Mouse (Mus musculus) stomach, embryonic 15.5 days (tissue): Measurements from ENCODE around the gene Rag1. TPM values are rescaled to one million over a fixed set of nuclear protein-coding genes. Genes with fewer than 3 reads are reported as not detected.

ENCODE experiments used
- ATAC-seq: fragments of 200-750 bp; cut with Nextera tagmentation; 2 replicates; pipeline ENCODE4 v1.8.0; 2017; ENCODE audit warnings: low read depth, moderate number of reproducible peaks, moderate TSS enrichment; ENCODE audit not compliant: insufficient read depth, low FRiP score
- H3K27ac ChIP-seq: fragments of 300-500 bp; sonication (generic); 2 replicates; pipeline ENCODE4 v1.5.1; 2015; ENCODE audit warnings: mild to moderate bottlenecking, inconsistent platforms
- H3K27me3 ChIP-seq: fragments of 300-500 bp; sonication (generic); replicated peaks from 2 replicates; pipeline ENCODE4 v1.6.1; 2015; ENCODE audit warnings: inconsistent platforms
- H3K36me3 ChIP-seq: fragments of 300-500 bp; sonication (generic); 2 replicates; pipeline ENCODE4 v1.6.1; 2015; ENCODE audit warnings: inconsistent platforms
- H3K4me1 ChIP-seq: fragments of 300-500 bp; sonication (generic); 2 replicates; pipeline ENCODE4 v1.6.1; 2015; ENCODE audit warnings: inconsistent platforms
- H3K4me2 ChIP-seq: fragments of 300-500 bp; sonication (generic); 2 replicates; pipeline ENCODE4 v1.6.1; 2015; ENCODE audit warnings: mild to moderate bottlenecking, inconsistent platforms
- H3K4me3 ChIP-seq: fragments of 300-500 bp; sonication (generic); replicated peaks from 2 replicates; pipeline ENCODE4 v1.5.1; 2015; ENCODE audit warnings: inconsistent platforms
- H3K9ac ChIP-seq: fragments of 300-500 bp; sonication (generic); 2 replicates; pipeline ENCODE4 v1.6.1; 2015; ENCODE audit warnings: inconsistent platforms
- H3K9me3 ChIP-seq: fragments of 300-500 bp; sonication (generic); 2 replicates; pipeline ENCODE4 v1.6.1; 2016; ENCODE audit warnings: inconsistent platforms
- WGBS: fragments of 180-500 bp; shearing (Covaris S2); methylation state at CpG from one replicate; pipeline ENCODE4 v1.1.7; 2015; 5-methylcytosine and 5-hydroxymethylcytosine counted together
- polyA plus RNA-seq: library from polyadenylated mRNA; unstranded; fragments of >200 nt; fragmentation: Nextera tagmentation; extraction: Ambion mirVana; gene quantifications from 2 replicates; pipeline ENCODE4 v1.2.1, GENCODE M21; 2015

Gene Rag1
- polyA plus RNA-seq, 1 experiment from 2014 or later = 0.10 TPM

DNA sequence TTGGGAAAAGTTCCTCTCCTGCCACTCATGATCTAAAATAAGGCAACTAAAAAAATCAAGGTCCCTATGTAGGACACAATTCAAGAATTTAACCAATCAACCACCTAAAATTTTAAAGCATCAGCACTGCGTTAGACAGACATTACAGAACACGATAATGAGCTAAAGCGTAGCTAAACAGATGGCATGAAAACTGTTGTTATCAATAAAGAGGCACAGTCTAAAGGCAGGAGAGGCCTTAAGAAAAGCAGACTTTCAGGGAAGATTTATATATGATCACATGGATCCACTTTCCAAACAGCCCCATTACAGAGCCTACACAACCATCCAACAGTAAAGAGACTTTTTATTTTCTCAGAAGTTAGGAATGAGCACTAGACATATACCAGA lies 16.4 kb upstream of the Rag1 start:
- no peak for ATAC-seq
- 82% methylated on average over 3 of the region's 3 CpGs for WGBS
- Histone ChIP-seq H3K27ac (no peak overlapping the region), H3K9me3 (no peaks in the 10 kb centered on the region), H3K27me3 (no peaks in the 10 kb centered on the region), H3K4me2 (no peak overlapping the region), H3K36me3 (no peaks in the 10 kb centered on the region), H3K9ac (no peak overlapping the region), H3K4me1 (no peaks in the 10 kb centered on the region), H3K4me3 (no peak overlapping the region)

DNA sequence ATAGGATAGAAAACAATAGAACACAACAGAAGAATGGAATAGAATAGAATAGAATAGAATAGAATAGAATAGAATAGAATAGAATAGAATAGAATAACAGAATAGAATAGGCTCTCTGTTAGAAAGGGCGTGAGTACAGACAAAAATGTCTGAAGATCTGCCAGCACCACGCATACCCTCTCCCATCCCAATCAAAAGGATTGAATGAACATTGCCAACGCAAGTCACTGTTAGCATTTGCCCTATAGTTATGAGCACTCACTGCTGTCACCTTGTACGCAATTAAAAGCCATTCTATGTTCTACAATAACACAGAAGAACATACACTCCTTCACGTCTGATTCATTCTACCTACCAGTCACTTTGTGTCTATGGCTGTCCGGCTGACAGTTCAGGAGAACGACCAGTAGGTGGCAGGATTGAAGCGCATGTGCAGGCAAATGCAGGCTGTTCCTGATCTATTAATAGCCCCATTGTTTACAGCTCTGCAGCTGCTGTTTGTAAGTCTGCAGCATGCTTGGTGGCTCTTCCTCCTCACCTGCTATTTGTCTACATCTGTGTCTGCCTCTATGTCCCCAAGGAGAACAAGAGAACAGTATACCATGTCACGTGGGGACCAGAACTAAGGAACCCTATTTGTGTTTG lies 15.9 kb upstream of the Rag1 start:
- no peak overlapping the region for H3K4me3 ChIP-seq
- H3K4me1 ChIP-seq = no peaks in the 10 kb centered on the region
- 23% methylated on average over 9 of the region's 9 CpGs for WGBS
- H3K4me2 ChIP-seq = no peak overlapping the region
- H3K9me3 ChIP-seq = no peaks in the 10 kb centered on the region
- no peaks in the 10 kb centered on the region for H3K36me3 ChIP-seq
- H3K27me3 ChIP-seq = no peaks in the 10 kb centered on the region
- no peak overlapping the region for H3K9ac ChIP-seq
- no peak overlapping the region for H3K27ac ChIP-seq
- peak; percentile 60; the same call in 1 of the 2 replicates for ATAC-seq

DNA sequence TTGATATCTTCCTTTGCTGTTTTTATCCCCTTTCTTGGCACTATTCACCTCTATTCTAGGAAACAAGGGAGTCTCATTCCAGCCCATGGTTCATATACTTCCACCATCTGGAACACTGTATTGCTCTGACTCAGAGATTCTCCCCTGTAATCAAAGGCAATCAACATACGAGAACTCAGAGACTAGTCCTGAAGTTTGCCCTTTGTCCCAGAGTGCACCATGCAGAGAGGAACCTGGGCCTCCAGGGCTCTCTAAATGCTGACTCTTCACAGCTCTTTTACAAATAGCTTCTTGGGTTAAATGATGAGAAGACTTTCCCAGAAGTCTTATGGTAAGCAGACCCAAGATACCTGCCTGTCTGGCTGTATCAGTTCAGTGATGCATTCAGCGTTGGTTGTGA lies 11.2 kb upstream of the Rag1 start:
- no peak overlapping the region for H3K27ac ChIP-seq
- 74% methylated on average over 2 of the region's 2 CpGs for WGBS
- H3K9me3 ChIP-seq = no peaks in the 10 kb centered on the region
- no peak overlapping the region for H3K4me2 ChIP-seq
- no peaks in the 10 kb centered on the region for H3K36me3 ChIP-seq
- H3K27me3 ChIP-seq = no peaks in the 10 kb centered on the region
- H3K4me3 ChIP-seq = no peak overlapping the region
- no peak overlapping the region for H3K9ac ChIP-seq
- no peaks in the 10 kb centered on the region for H3K4me1 ChIP-seq
- ATAC-seq = no peak

DNA sequence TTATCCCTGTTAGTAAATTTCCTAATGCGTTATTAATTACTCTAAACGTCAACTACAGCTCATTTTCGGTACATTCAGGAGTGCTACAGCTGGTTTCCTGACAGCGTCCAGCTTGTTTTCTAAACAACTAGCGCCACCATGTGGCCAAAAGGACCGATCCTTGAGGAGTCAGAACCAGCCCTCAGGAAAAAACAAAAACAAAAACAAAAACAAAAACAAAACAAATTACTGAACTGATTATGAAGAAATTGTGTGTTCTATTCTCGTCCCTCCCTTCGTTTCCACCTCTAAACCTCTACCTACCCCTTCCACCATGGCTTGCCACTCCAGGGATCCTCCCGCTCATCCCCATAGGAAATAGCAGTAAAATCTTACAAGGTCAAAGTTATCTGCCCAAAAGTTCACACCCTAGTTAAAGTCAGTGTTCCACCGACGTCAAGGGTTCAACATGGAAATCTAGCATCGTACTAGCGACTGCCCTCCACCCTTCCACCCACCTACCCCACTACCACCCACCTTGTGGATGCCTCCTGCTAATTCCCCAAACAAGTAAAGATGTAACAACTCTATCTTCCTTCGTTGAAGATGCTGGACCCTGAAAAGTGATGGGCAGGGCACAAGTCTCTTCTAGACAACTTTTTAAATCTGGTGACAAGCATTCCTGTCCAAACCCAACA lies 3.8 kb upstream of the Rag1 start:
- H3K27me3 ChIP-seq = no peaks in the 10 kb centered on the region
- H3K27ac ChIP-seq = no peak overlapping the region
- H3K9me3 ChIP-seq = no peaks in the 10 kb centered on the region
- H3K4me2 ChIP-seq = peak overlapping the region; percentile 51
- H3K36me3 ChIP-seq = no peaks in the 10 kb centered on the region
- no peak overlapping the region for H3K9ac ChIP-seq
- peak overlapping the region; percentile 25 for H3K4me3 ChIP-seq
- ATAC-seq = peak; percentile 60; the same call in 1 of the 2 replicates
- WGBS = 18% methylated on average over 14 of the region's 14 CpGs
- no peaks in the 10 kb centered on the region for H3K4me1 ChIP-seq

DNA sequence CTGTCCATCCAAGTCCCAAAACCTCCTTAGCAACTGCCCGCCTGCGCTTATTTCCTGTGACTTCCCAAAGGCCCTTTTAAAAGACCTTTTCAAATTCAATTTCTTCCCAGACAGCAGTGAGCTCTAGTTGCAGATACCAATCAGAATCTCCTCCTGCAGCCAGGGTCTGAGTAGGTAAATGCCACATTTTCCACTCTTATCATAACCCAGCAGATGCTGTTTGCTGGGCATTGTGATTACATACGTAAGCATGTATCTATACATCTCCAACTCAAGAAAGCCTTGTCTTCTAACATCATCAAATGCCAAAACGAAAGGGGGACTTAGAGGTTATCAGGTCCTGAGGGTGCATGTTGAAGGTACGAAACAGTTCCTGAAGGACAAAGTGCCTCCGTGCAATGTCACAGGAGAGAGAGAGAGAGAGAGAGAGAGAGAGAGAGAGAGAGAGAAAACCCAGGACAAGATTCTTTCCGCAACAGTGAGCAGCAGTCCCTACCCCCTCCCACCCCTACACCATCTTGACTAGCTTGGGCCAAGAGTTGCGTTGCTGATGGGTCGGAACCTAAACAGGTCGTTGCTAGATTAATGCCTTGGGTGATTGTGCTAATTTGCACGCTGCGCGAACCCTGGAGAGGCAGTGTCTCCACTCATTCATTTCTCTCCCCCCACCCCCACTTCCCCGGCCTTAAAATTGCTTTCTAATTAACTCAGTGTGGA lies 3.1 kb upstream of the Rag1 start:
- Histone ChIP-seq H3K4me3 (peak overlapping the region; percentile 25), H3K36me3 (no peaks in the 10 kb centered on the region), H3K4me1 (no peaks in the 10 kb centered on the region), H3K9ac (no peak overlapping the region), H3K27me3 (no peaks in the 10 kb centered on the region), H3K4me2 (peak overlapping the region; percentile 51), H3K27ac (no peak overlapping the region), H3K9me3 (no peaks in the 10 kb centered on the region)
- 0 out of 2 replicates have a peak, but pooled peaks have one; percentile 18 for ATAC-seq
- 39% methylated on average over 14 of the region's 14 CpGs for WGBS

DNA sequence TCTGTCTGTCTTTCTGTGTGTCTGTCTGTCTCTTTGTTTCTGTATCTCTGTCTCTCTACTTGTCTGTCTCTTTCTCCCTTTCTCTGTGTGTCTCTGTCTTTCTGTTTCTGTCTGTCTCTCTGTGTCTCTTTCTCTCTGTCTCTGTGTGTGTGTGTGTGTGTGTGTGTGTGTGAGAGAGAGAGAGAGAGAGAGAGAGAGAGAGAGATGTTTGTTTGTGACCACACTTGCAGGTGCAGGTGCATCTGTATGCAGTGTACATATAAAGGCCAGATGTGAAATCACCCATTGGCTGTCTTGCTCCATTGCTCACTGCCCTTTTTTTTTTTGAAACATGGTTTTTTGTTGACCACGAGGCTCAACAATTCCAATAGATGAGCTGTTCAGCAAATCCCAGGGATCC lies 1.1 kb upstream of the Rag1 start:
- Histone ChIP-seq H3K4me3 (no peak overlapping the region), H3K9me3 (no peaks in the 10 kb centered on the region)

DNA sequence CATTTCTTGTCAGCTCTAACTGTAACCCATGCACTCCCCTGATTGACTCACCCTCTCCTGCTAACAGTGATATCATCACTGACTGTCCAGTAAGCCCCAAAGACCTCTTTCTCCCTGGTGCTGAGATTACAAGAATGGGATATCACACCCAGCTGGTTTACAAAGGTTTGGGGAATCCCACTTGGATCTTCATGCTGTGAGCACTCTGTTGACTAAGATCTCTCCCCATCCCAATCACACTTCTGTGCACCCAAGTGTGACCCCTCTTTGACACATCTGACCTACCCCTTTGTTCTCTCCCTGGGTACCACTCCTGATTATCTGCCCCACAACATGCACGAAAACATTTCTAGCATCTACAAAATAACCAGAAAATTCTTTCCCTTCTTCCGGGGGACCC lies 940 bp downstream of the Rag1 start:
- Histone ChIP-seq H3K4me2 (no peak overlapping the region), H3K4me3 (no peak overlapping the region), H3K27ac (no peak overlapping the region), H3K27me3 (no peaks in the 10 kb centered on the region), H3K9ac (no peak overlapping the region), H3K4me1 (no peaks in the 10 kb centered on the region), H3K36me3 (no peaks in the 10 kb centered on the region), H3K9me3 (no peaks in the 10 kb centered on the region)
- no peak for ATAC-seq
- 82% methylated on average over 2 of the region's 2 CpGs for WGBS

More for the DNA sequence above, 1.1 kb upstream of the Rag1 start:
- Histone ChIP-seq H3K4me2 (no peak overlapping the region), H3K36me3 (no peaks in the 10 kb centered on the region), H3K27ac (no peak overlapping the region), H3K4me1 (no peaks in the 10 kb centered on the region), H3K9ac (no peak overlapping the region), H3K27me3 (no peaks in the 10 kb centered on the region)
- ATAC-seq = no peak
- 65% methylated on average over 1 of the region's 1 CpGs for WGBS

DNA sequence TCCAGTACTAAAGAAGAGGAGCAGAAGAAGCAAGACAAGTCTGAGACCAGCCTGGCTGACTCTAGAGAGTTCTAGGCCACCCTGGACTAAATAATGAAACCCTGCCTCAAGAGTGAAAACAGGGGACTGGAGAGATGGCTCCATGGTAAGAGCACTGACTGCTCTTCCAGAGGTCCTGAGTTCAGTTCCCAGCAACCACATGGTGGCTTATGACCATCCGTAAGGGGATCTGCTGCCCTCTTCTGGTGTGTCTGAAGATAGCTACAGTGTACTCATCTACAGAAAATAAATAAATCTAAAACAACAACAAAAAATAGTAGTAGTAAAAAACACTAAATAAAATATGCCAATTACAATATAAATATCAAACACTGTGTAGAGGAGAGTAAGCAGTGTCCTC lies 3.5 kb downstream of the Rag1 start:
- H3K27ac ChIP-seq = no peak overlapping the region
- no peaks in the 10 kb centered on the region for H3K9me3 ChIP-seq
- no peaks in the 10 kb centered on the region for H3K36me3 ChIP-seq
- no peak overlapping the region for H3K4me3 ChIP-seq
- no peak overlapping the region for H3K9ac ChIP-seq
- H3K27me3 ChIP-seq = no peaks in the 10 kb centered on the region
- no peaks in the 10 kb centered on the region for H3K4me1 ChIP-seq
- ATAC-seq = no peak
- no peak overlapping the region for H3K4me2 ChIP-seq
- WGBS = 84% methylated on average over 1 of the region's 1 CpGs

DNA sequence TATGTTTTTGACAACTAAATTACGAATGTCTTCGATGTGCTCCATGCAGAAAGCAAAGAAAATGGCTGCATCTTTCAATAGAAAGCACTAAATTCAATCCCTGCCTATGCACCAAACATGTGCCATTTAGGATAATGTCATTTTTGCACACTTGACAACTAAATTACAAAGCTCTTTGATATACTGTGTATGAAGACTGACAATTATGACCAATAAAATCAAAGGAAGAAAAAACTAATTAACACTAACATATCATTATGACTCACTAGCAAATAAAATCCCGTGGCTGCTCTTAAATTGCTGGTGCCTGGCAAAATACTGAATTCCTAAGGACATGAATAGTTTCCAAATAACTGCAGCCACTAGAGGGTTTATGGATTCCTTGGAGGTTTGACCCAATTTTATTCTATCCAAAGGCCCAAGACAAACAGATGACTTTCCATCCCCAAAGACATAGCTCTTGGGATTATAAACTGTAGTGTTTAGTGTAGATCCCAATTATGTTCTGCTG lies 9.4 kb downstream of the Rag1 start:
- H3K9ac ChIP-seq = no peak overlapping the region
- H3K4me1 ChIP-seq = no peaks in the 10 kb centered on the region
- no peak overlapping the region for H3K4me2 ChIP-seq
- no peak overlapping the region for H3K27ac ChIP-seq
- no peak overlapping the region for H3K4me3 ChIP-seq
- WGBS = 75% methylated on average over 3 of the region's 3 CpGs
- no peaks in the 10 kb centered on the region for H3K36me3 ChIP-seq
- no peaks in the 10 kb centered on the region for H3K9me3 ChIP-seq
- H3K27me3 ChIP-seq = no peaks in the 10 kb centered on the region
- no peak for ATAC-seq

DNA sequence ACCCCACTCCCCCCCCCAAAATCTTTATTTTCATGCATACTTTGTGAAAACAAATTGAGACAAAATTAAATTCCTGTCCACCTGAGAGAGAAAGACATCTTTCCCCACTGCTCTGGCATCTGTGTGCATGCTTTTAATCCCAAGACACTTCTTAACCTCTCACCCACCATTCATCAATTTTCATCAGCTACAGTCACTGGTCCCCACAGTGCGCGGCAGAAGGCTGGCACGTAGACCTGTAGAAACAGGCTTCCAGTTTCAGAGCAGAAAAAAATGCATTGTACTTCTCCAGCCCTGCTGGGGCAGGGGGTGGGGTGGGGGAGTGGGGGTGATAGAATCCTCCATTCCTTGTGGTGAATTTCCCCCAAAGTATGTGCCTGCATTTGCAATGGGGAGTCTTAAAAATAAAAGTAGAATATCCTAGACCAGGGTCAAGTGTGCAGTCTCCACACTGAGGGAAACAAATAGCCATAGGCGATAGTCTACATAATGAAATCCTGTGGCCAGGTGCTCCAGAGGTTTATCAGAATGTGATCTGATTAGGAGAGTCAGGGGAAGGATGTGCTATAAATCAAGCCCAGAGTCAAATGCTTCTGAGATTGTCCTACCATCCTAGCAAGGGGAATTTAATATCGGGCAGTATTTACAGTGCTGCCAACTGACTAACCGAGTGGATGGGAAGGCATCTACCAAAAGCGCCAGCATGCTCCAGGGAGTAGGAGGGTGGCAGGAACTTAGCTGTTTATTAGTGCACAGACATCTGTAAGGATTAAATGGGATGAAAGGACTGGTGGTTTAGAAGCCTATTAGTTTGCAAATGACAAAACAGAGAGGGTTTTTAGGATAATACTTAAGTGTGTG lies 10.1 kb downstream of the Rag1 start:
- Histone ChIP-seq H3K9ac (no peak overlapping the region), H3K4me2 (no peak overlapping the region), H3K4me3 (no peak overlapping the region), H3K27ac (no peak overlapping the region), H3K4me1 (no peaks in the 10 kb centered on the region), H3K36me3 (no peaks in the 10 kb centered on the region), H3K27me3 (no peaks in the 10 kb centered on the region), H3K9me3 (no peaks in the 10 kb centered on the region)
- 42% methylated on average over 7 of the region's 7 CpGs for WGBS
- no peak for ATAC-seq

DNA sequence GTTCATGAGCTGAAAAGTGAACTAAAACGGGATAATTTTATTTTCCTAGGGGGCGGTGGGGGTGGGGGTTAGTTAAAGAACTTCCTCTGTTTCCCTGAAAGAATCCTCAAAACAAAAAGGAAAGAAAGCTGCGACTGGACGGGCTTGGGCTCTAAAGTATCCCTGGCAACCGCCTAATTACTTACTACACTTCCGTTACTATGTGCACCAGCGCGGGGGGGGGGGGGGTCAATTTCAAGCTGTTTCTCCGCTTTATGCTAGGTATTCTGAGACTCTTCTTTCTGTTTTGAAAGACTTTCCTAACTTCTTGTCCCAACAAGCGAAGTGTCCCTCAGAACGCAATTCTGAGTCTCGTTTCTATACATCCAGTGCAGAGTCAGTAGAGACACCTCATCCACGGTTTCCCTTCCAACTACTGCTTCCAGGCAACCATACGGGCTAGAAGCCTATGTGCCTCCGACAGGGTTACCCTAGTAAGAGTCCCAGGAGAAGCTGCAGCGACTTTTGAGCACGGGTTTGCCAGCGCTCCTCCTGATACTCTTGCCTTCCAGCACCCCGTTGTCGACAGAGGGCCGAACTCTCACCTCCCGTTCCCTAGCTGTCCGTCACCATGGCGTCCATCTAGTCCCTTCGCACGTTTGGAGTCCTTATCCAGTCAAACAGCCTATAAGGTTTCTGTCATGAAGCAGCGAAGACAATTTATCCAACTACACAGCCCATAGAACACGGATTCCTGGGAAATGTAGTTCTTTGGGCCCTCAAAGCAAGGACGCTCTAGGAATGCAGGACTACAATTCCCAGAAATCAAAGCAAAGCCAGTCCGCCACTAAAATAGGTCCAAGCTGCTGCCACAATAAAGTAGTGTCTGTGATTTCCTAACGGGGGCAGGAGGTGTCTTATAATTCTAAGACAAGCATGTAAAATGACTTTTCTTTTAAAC lies 20.7 kb downstream of the Rag1 start:
- Histone ChIP-seq H3K4me2 (peak overlapping the region; percentile 64), H3K4me1 (no peaks in the 10 kb centered on the region), H3K9me3 (no peaks in the 10 kb centered on the region), H3K27me3 (no peaks in the 10 kb centered on the region), H3K4me3 (peak overlapping the region; percentile 67), H3K9ac (peak overlapping the region; percentile 30; the same call in 1 of the 2 replicates), H3K36me3 (no peaks in the 10 kb centered on the region), H3K27ac (peak overlapping the region; percentile 87)
- whole genome bisulfite sequencing = 1% methylated on average over 31 of the region's 31 CpGs
- peak; percentile 99 for ATAC-seq
